Mouse (Mus musculus): ENCODE results near the gene Kat5. TPM values are rescaled to one million over a fixed set of nuclear protein-coding genes. Genes with fewer than 3 reads are reported as not detected.

Kat5 gene
- polyA plus RNA-seq, 1 experiment = 37.1 TPM

- H3K27me3 ChIP-seq (ENCODE audit: control insufficient read depth, insufficient read depth, insufficient read length) = no peaks in the 10 kb centered on the region
- H3ac ChIP-seq (ENCODE audit: control insufficient read depth, insufficient read length) = no peak overlapping the region
- H3K4me3 ChIP-seq = no peak overlapping the region
- peaks cover 6% of the 10 kb centered on the region for H3K36me3 ChIP-seq (ENCODE audit: control insufficient read depth, insufficient read depth)
- no peak overlapping the region for H3K4me2 ChIP-seq (ENCODE audit: low read depth)
- H3K79me2 ChIP-seq (ENCODE audit: control insufficient read depth, insufficient read depth) = no peaks in the 10 kb centered on the region
- no peak for TF ChIP-seq TCF12 (IDR thresholded peaks at IDR 0.05; ENCODE audit: insufficient read depth, poor library complexity, severe bottlenecking)
- no peak for TF ChIP-seq TCF3 (IDR thresholded peaks at IDR 0.05; ENCODE audit: insufficient read length, low read depth)
- no peak for TF ChIP-seq POLR2A (IDR thresholded peaks at IDR 0.05; ENCODE audit: insufficient read length, low read depth)
- TF ChIP-seq USF1 (IDR thresholded peaks at IDR 0.05; ENCODE audit: low read depth) = no peak
- no peak for TF ChIP-seq MYOG (IDR thresholded peaks at IDR 0.05; ENCODE audit: control insufficient read depth in 1 of 3, insufficient read depth in 1 of 3, insufficient read length in 2 of 3, low read depth in 2 of 3)
Observed at GRCm38 (mm10) chr19:5651502-5652274, 41.7 kb upstream of the Kat5 start.

- H3K79me2 ChIP-seq (ENCODE audit: control insufficient read depth, insufficient read depth) = no peaks in the 10 kb centered on the region
Observed at GRCm38 (mm10) chr19:5649298-5649741, 39.3 kb upstream of the Kat5 start.

GRCm38 (mm10) chr19:5648401-5649297 is 38.6 kb upstream of the Kat5 start:
- no peak for TF ChIP-seq MYOG (IDR thresholded peaks at IDR 0.05; ENCODE audit: control insufficient read depth in 1 of 3, insufficient read depth in 1 of 3, insufficient read length in 2 of 3, low read depth in 2 of 3)
- peak; percentile 55 for TF ChIP-seq POLR2A (IDR thresholded peaks at IDR 0.05; ENCODE audit: insufficient read length, low read depth)
- peak; percentile 58 for TF ChIP-seq CEBPB (IDR thresholded peaks at IDR 0.05; ENCODE audit: insufficient read depth, poor library complexity, severe bottlenecking)
- no peak for TF ChIP-seq E2F4 (IDR thresholded peaks at IDR 0.05; ENCODE audit: insufficient read depth)
- TF ChIP-seq POLR2AphosphoS2 (IDR thresholded peaks at IDR 0.05; ENCODE audit: insufficient read length, low read depth) = peak; percentile 87
- no peak for TF ChIP-seq USF1 (IDR thresholded peaks at IDR 0.05; ENCODE audit: low read depth)
- TF ChIP-seq TCF3 (IDR thresholded peaks at IDR 0.05; ENCODE audit: insufficient read length, low read depth) = no peak
- TF ChIP-seq SRF (IDR thresholded peaks at IDR 0.05; ENCODE audit: control insufficient read depth, insufficient read length, low read depth) = peak; percentile 67
- Histone ChIP-seq H3ac (ENCODE audit: control insufficient read depth, insufficient read length) (no peak overlapping the region), H3K4me3 (peak overlapping the region; percentile 8), H3K4me2 (ENCODE audit: low read depth) (peak overlapping the region; percentile 87), H3K36me3 (ENCODE audit: control insufficient read depth, insufficient read depth) (peaks cover 24% of the 10 kb centered on the region), H3K27me3 (ENCODE audit: control insufficient read depth, insufficient read depth, insufficient read length) (no peaks in the 10 kb centered on the region), H3K79me2 (ENCODE audit: control insufficient read depth, insufficient read depth) (no peaks in the 10 kb centered on the region)

More at GRCm38 (mm10) chr19:5649298-5649741, 39.3 kb upstream of the Kat5 start:
- Histone ChIP-seq H3K36me3 (ENCODE audit: control insufficient read depth, insufficient read depth) (peaks cover 18% of the 10 kb centered on the region), H3K4me2 (ENCODE audit: low read depth) (peak overlapping the region; percentile 87), H3K27me3 (ENCODE audit: control insufficient read depth, insufficient read depth, insufficient read length) (no peaks in the 10 kb centered on the region), H3ac (ENCODE audit: control insufficient read depth, insufficient read length) (no peak overlapping the region), H3K4me3 (peak overlapping the region; percentile 8)
- peak in 1 of 3 experiments; percentile 3 for TF ChIP-seq MYOD1 (IDR thresholded peaks at IDR 0.05; ENCODE audit: control insufficient read depth in 1 of 3, insufficient read length in 2 of 3, low read depth in 2 of 3)
- no peak for TF ChIP-seq POLR2A (IDR thresholded peaks at IDR 0.05; ENCODE audit: insufficient read length, low read depth)
- TF ChIP-seq POLR2AphosphoS2 (IDR thresholded peaks at IDR 0.05; ENCODE audit: insufficient read length, low read depth) = peak; percentile 3

- H3K4me2 ChIP-seq (ENCODE audit: low read depth) = no peak overlapping the region
- H3K79me2 ChIP-seq (ENCODE audit: control insufficient read depth, insufficient read depth) = no peaks in the 10 kb centered on the region
- peaks cover 31% of the 10 kb centered on the region for H3K36me3 ChIP-seq (ENCODE audit: control insufficient read depth, insufficient read depth)
- no peaks in the 10 kb centered on the region for H3K27me3 ChIP-seq (ENCODE audit: control insufficient read depth, insufficient read depth, insufficient read length)
- H3K4me3 ChIP-seq = no peak overlapping the region
- no peak overlapping the region for H3ac ChIP-seq (ENCODE audit: control insufficient read depth, insufficient read length)
- no peak for TF ChIP-seq SRF (IDR thresholded peaks at IDR 0.05; ENCODE audit: control insufficient read depth, insufficient read length, low read depth)
Observed at GRCm38 (mm10) chr19:5647791-5648190, 37.8 kb upstream of the Kat5 start.

- TF ChIP-seq MYOG (IDR thresholded peaks at IDR 0.05; ENCODE audit: control insufficient read depth in 1 of 3, insufficient read depth in 1 of 3, insufficient read length in 2 of 3, low read depth in 2 of 3) = no peak
- TF ChIP-seq MYOD1 (IDR thresholded peaks at IDR 0.05; ENCODE audit: control insufficient read depth in 1 of 3, insufficient read length in 2 of 3, low read depth in 2 of 3) = no peak
- TF ChIP-seq E2F4 (IDR thresholded peaks at IDR 0.05; ENCODE audit: insufficient read depth) = no peak
- no peak for TF ChIP-seq MAX (IDR thresholded peaks at IDR 0.05; ENCODE audit: low read depth)
- TF ChIP-seq POLR2AphosphoS2 (IDR thresholded peaks at IDR 0.05; ENCODE audit: insufficient read length, low read depth) = no peak
- no peak for TF ChIP-seq CEBPB (IDR thresholded peaks at IDR 0.05; ENCODE audit: insufficient read depth, poor library complexity, severe bottlenecking)
- no peak for TF ChIP-seq TCF3 (IDR thresholded peaks at IDR 0.05; ENCODE audit: insufficient read length, low read depth)
- TF ChIP-seq REST (IDR thresholded peaks at IDR 0.05; ENCODE audit: insufficient read depth, insufficient read length) = no peak
- TF ChIP-seq USF1 (IDR thresholded peaks at IDR 0.05; ENCODE audit: low read depth) = no peak
- TF ChIP-seq TCF12 (IDR thresholded peaks at IDR 0.05; ENCODE audit: insufficient read depth, poor library complexity, severe bottlenecking) = no peak
- TF ChIP-seq SRF (IDR thresholded peaks at IDR 0.05; ENCODE audit: control insufficient read depth, insufficient read length, low read depth) = no peak
- TF ChIP-seq POLR2A (IDR thresholded peaks at IDR 0.05; ENCODE audit: insufficient read length, low read depth) = no peak
- Histone ChIP-seq H3K79me2 (ENCODE audit: control insufficient read depth, insufficient read depth) (no peaks in the 10 kb centered on the region), H3K36me3 (ENCODE audit: control insufficient read depth, insufficient read depth) (peaks cover 41% of the 10 kb centered on the region), H3K27me3 (ENCODE audit: control insufficient read depth, insufficient read depth, insufficient read length) (no peaks in the 10 kb centered on the region), H3K4me3 (no peak overlapping the region), H3K4me2 (ENCODE audit: low read depth) (no peak overlapping the region), H3ac (ENCODE audit: control insufficient read depth, insufficient read length) (no peak overlapping the region)
Observed at GRCm38 (mm10) chr19:5646731-5647330, 36.8 kb upstream of the Kat5 start.

Data from myocyte (in vitro differentiated cells).